Mouse (Mus musculus): ENCODE results near the gene Slc5a9.

Gene Slc5a9

GRCm38 (mm10) chr4:111902775-111903174 is at the start of gene Slc5a9:
Slc5a9 (minus strand) TSS chr4:111902918.
- DNase-seq (ENCODE audit: low spot score in 2 of 2): no peak

- DNase-seq (ENCODE audit: low spot score in 2 of 2): no peak
These were observed 16.4 kb upstream of the Slc5a9 start, which contains the start of gene Skint8 for GRCm38 (mm10) chr4:111919092-111919491. Skint8 (plus strand) TSS chr4:111919392.

GRCm38 (mm10) chr4:111907926-111908325 is 5.2 kb upstream of the Slc5a9 start:
- no peak for DNase-seq (ENCODE audit: low spot score in 2 of 2)

- no peak for DNase-seq (ENCODE audit: low spot score in 2 of 2)
These were observed 1.2 kb downstream of the Slc5a9 start for GRCm38 (mm10) chr4:111901473-111901872.

GRCm38 (mm10) chr4:111900491-111900890 is 2.2 kb downstream of the Slc5a9 start:
- peak in 1 of 2 experiments; percentile 14 for DNase-seq (ENCODE audit: low spot score in 2 of 2)

- no peak for DNase-seq (ENCODE audit: low spot score in 2 of 2)
These were observed 4.2 kb downstream of the Slc5a9 start for GRCm38 (mm10) chr4:111898566-111898965.

GRCm38 (mm10) chr4:111897755-111898154 is 5.0 kb downstream of the Slc5a9 start:
- no peak for DNase-seq (ENCODE audit: low spot score in 2 of 2)

GRCm38 (mm10) chr4:111892138-111892537 is 10.6 kb downstream of the Slc5a9 start:
- DNase-seq (ENCODE audit: low spot score in 2 of 2): no peak

- DNase-seq (ENCODE audit: low spot score in 2 of 2): peak in 1 of 2 experiments; percentile 91
These were observed 16.1 kb downstream of the Slc5a9 start for GRCm38 (mm10) chr4:111886607-111887006.

- peak in 1 of 2 experiments; percentile 80 for DNase-seq (ENCODE audit: low spot score in 2 of 2)
These were observed 16.7 kb downstream of the Slc5a9 start for GRCm38 (mm10) chr4:111886018-111886417.

- no peak for DNase-seq (ENCODE audit: low spot score in 2 of 2)
These were observed 19.2 kb downstream of the Slc5a9 start for GRCm38 (mm10) chr4:111883543-111883942.

- DNase-seq (ENCODE audit: low spot score in 2 of 2): no peak
These were observed 22.4 kb downstream of the Slc5a9 start for GRCm38 (mm10) chr4:111880112-111880875.

GRCm38 (mm10) chr4:111867743-111868401 is 34.8 kb downstream of the Slc5a9 start:
- peak in 1 of 2 experiments; percentile 24 for DNase-seq (ENCODE audit: low spot score in 2 of 2)

- DNase-seq (ENCODE audit: low spot score in 2 of 2): peak in 1 of 2 experiments; percentile 38
These were observed 36.0 kb downstream of the Slc5a9 start for GRCm38 (mm10) chr4:111866701-111867100.

GRCm38 (mm10) chr4:111852626-111853025 is 50.1 kb downstream of the Slc5a9 start:
- DNase-seq (ENCODE audit: low spot score in 2 of 2): no peak

- DNase-seq (ENCODE audit: low spot score in 2 of 2): no peak
These were observed 63.8 kb downstream of the Slc5a9 start for GRCm38 (mm10) chr4:111838882-111839281.

Data from left cerebral cortex, adult 9 months (tissue).